Mouse (Mus musculus) gastrocnemius, adult 8-10 months (tissue): ENCODE measurements around the gene Tspan9. TPM values are rescaled to one million over a fixed set of nuclear protein-coding genes. Genes with fewer than 3 reads are reported as not detected.
A peak's percentile ranks its signal among the peaks of the same experiment; 100 is the strongest.

ENCODE experiments used
- DNase-seq, 2 experiments: peaks; one replicate each; pipeline ENCODE4 v3.0.0; 2022; ENCODE audit warnings: low spot score in 2 of 2
- total RNA-seq, 4 experiments: library from RNA; stranded (reverse); gene quantifications; 2 replicates each; pipeline ENCODE4 v1.2.4; 2022

The Tspan9 gene
- total RNA-seq, 4 experiments from 2014 or later = 27.4 to 36.6 (median 31.5) TPM

DNA sequence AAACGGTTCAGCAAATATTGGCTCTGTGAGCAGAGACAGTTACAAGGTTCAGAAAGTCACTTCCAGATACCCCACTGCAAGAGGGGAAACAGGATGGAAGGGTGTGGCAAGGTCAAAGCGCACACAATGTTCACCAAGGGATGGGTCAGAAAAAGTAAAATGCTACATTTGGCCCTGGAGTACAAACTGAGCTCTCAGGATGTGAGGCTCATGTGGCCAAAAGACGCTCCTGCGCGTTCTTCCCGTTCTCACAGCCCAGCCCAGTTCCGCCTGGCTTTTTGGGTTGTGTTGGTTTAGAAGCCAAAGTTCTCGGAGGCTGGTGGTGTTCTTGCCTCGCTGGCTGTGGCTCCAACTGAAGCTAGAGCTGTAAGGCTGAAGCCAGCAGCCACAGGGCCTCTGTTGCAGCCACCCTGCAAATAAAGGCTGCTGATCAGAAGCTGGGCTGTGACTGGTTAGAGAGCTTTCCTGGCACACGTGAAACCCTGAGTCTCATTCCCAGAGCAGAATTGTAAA is 9.7 kb downstream of the Tspan9 start:
- DNase-seq = no peak

DNA sequence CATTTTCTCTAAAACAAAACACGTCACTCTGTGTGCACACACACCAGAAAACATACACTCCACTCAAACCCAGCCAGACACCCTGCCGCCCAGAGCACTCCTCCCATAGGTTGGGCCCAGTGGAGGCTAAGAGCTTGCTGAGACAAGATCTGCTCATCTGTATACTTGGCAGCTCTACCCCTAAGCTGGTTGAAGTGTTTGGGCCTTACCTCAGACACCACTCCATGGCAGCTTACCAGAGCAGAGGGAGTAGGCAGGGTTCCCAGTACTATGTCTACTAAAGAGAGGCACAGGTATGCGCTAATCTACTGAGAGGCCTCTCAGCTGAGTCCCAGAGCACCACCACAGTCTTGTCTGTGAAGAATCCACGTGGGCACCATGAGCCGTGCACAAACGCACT is 10.8 kb downstream of the Tspan9 start:
- no peak for DNase-seq

GRCm38 (mm10) chr6:128131390-128131789 is 12.0 kb downstream of the Tspan9 start:
- no peak for DNase-seq

GRCm38 (mm10) chr6:128130686-128131085 is 12.7 kb downstream of the Tspan9 start:
- DNase-seq = no peak

- DNase-seq = no peak
Measured at GRCm38 (mm10) chr6:128129382-128129781, 14.0 kb downstream of the Tspan9 start.

GRCm38 (mm10) chr6:128127312-128127711 is 16.1 kb downstream of the Tspan9 start:
- no peak for DNase-seq

- DNase-seq = no peak
Measured at GRCm38 (mm10) chr6:128126876-128127275, 16.5 kb downstream of the Tspan9 start.

DNA sequence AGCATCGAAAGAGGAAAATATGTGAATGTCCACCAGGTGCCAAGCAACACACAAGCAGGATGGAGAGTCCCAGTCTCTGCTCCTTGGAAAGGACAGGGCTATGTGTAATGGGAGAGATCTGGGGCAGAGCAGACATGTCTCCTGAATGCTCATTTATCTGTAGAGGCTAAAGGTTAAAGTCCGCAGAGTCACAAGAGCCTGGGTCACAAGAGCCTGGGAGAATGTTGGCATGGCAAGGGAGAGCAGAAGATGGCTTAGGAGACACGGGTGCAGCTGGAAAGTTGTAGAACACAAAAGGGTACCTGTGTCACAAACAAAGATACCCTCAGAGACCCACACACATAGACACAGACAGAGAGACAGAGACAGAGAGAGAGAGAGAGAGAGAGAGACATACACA is 17.9 kb downstream of the Tspan9 start:
- no peak for DNase-seq

DNA sequence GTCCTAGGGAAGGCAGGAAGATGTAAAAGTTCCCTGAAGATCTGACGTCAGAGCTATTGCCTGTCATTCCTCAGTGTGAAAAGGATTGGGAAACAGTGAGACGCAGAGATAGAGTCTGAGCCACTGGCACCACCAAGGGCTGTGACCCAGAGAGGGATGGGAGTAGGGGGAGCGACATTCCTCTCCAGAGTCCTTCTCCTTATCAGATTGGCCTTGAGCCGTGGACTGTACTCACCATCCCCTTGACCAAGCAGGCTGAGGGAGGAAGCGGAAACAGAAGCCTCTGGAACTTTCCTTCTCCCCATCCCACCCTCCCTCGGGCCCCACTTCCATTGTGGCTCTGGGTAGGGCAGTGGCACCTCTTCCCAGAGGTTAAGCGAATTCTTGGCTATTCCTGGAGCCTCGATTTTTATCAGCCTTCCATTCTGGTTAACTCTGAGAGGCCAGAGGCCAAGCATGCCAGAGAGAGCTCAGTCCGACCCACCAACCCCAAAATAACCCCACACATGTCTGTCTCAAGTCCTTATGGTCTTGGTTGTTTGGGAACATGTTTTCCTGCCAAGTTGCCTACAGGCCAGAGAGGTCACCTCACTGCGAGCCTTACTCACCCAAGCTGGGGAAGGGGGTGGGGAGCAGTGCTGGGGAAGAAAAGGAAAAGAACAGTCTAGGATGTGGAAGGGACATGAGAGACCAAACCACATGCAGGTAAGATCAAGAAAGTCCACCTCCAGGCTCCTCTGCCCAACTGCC is 19.0 kb downstream of the Tspan9 start:
- no peak for DNase-seq

DNA sequence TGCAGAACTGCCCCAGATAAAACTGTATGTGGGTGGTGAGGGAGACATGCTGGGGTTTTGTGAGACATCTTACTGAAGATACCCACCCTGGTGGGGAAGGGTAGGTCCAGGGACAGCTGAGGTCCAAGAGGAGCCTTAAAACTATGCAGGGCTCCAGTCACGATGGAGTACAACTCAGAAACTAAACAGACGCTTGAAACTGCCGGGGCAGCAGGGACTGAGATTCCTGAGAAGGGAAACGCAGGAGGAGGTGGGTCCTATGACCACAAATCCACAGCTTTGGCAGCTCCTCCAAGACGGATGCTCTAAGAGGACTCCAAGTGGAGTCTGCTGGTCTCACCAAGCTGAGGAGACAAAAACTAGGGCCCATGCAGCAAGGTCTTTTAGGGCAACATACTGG is 21.3 kb downstream of the Tspan9 start:
- no peak for DNase-seq

DNA sequence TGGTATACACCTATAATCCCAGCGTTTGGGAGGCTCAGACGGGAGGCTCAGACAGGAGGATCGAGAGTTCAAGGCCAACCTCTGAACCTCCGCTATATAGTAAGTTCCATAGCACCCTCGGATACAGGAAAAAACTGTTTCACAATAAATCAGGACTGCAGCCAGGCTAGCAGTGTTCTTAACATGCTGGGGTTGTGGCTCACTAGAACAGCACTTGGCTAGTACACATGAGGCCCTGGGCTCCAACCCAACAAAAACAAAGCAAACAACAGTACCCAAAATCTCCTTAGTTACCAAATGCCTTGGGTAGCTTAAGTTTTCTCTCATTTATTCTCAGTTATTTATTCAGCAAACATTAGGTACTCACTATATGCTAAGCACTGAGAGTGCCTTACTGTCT is 21.7 kb downstream of the Tspan9 start:
- DNase-seq = peak in 1 of 2 experiments; percentile 42

DNA sequence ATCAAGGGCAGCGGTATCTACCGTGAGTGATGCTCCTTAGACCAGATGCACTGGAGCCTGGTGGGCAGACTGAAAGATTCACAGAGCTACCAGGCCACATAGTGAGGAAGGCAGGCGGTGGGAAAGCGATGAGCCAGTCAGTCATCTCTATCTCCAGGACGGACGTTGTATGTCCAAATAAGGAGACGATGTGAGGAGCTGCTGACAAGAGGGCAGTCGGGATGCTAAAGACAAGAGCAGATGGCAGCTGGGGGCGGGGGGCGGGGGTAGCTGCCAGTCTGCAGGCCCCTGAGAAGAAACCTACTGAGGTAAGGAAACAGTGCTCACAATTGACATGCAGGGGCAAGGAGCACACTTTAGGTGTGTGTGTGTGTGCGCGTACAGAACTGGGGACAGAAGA is 22.6 kb downstream of the Tspan9 start:
- no peak for DNase-seq

DNA sequence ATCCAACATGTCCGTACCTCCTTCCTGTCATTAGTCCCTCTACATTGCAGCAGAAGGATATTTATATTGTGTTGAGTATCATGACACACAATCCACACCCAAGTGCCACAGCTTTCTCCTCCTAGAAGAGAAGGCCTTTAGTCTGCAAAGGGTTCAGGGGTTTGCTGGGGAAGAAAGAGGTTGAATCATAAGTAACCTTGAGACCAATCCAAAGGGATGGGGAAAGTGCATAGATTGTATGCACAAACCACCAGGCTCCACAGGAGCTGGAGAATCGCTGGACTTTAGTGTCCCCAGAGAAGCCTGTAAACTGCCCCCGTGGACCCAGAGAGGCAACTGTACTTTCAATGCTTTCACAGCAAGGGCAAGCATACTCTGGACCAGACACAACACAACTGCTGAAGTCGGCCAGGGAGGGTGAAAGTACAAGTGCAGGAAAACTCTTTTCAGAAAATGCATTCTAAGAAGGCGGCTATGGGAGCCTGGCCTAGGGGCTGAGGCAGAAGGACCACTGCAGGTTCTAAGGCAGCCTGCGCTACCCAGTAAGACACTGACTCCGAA is 24.6 kb downstream of the Tspan9 start:
- no peak for DNase-seq

DNA sequence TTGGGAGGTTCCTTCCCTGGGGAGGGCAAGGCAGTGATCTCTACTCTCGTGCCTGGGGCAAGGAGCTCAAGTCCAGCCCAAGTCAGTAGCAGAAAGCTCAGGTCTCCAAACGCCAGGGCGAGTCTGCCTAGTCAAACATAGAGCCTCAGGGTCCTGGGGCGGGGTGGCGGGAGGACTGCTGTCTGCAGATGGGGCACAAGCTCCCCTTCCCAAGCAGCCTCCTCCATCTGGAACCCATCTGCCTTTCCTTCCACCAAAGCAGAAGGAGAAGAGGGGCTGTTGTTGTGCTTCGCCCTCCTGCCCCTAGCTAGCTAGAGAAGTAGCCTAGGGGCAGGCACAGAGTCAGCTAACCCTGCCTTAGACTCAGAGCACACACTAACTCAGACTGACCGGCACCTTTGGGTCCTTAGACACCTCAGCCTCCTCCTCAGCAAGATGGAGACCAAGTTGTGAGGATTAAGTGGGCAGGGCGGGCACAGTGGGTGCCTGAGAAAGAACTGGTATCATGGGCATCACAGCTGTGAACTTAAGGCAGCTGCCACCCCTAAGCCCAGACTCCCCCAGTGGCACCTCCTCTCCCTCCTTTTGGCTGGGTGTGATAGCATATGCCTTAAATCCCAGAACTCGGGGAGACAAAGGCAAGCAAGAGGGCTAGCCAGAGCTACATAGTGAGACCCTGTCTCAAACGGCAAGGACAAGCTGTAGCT is 26.4 kb downstream of the Tspan9 start:
- DNase-seq = no peak

- DNase-seq = no peak
Measured at GRCm38 (mm10) chr6:128116344-128116743, 27.1 kb downstream of the Tspan9 start.

DNA sequence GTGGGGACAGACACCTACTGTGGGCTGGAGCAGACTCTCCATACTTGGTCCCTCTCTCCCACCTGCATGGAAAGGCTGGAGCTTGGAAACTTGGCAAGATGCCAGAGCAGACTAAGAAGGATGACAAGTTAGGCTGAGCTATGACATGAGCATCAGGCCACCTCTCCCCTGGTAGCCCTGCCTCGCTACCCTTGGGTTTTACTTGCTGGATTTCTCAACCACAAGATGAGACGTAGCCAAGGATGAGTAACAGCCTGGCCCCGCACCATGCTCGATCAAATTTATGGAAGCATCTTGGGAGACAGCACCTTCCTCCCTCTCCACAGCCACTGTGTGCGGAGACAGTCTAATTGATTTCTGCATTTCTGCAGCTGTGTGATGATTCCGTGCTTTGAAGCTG is 28.3 kb downstream of the Tspan9 start:
- DNase-seq = no peak

DNA sequence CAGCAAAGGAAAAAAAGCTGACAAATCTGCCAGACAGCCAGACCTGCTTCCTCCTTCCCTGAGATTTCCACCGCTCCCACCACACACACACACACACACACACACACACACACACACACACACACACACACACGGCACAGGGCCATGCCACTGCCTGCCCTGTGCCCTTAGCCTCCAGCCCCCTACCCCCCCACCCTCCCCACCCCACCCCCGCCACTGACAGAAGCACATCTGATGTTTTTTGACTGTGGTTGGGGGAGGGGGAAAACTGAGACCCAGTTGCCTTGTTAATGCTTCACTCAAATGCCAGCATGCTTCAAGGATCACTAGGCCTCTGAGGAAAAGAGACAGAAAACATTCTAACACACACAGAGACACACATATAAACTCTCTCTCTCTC is 30.8 kb downstream of the Tspan9 start:
- no peak for DNase-seq

DNA sequence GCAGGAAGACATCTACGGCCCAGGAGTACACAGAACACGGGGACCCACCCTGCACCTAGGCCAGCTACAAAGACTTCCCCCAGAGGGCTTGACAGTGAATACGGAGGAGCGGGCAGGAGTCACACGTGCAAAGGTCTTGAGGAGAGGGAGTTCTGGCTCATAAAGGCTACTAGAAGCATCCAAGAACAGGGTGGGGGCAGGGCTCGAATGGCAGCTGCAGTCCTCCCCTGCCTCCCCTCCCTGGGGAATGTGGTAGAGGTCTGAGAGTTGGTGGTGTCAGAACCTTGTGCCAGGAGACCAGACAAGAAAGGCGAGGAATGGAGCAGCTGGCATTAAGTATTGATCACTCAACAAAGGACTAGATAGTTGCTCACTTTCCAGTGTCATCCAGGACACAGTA is 31.6 kb downstream of the Tspan9 start:
- no peak for DNase-seq

GRCm38 (mm10) chr6:128108324-128109035 is 34.9 kb downstream of the Tspan9 start:
- DNase-seq = peak in 1 of 2 experiments; percentile 29

DNA sequence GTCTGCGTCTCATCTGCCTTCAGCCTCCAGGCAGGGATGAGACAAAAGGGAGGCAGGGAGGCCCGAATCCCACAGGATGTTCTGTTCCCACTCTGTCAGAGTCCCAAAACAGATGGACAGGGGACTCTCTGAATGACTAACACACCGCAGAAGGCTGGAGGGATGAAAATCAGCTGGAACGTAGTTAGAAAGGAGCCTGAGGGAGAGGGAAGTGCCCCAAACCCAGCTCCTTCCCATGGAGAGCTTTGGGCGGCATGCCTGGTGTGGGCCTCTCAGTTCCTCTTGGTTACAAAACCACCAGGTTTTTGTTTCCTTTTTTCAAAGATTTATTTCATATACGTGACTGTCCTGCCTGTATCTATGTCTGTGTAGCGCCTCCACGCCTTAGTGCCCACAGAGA is 35.7 kb downstream of the Tspan9 start:
- DNase-seq = no peak

GRCm38 (mm10) chr6:128106154-128106553 is 37.2 kb downstream of the Tspan9 start:
- DNase-seq = no peak
